Mouse (Mus musculus) spleen, adult 2 months (tissue): ENCODE data around the gene Rbpj. TPM values are rescaled to one million over a fixed set of nuclear protein-coding genes. Genes with fewer than 3 reads are reported as not detected.
A peak's percentile ranks its signal among the peaks of the same experiment; 100 is the strongest.
"Not testable (repeated sequence)": the region's sequence is repeated elsewhere in the genome, so short reads cannot be mapped to it uniquely, and the experiment has no call there.

Experiments used
- DNase-seq, 2 experiments: peaks; one replicate each; pipeline versions ENCODE4 v3.0.0 to v3.0.0-alpha.2; 2012 to 2021; ENCODE audit warnings: low spot score in 2 of 2, low read depth in 1 of 2
- H3K27ac ChIP-seq: fragments of 200-500 bp; 2 replicates; pipeline ENCODE4 v1.5.1; 2012; ENCODE audit warnings: low read length, inconsistent platforms; ENCODE audit not compliant: insufficient read depth
- H3K27me3 ChIP-seq: fragments of 200-500 bp; 2 replicates; pipeline ENCODE4 v1.6.1; 2012; ENCODE audit warnings: mild to moderate bottlenecking, moderate library complexity, low read length, inconsistent platforms; ENCODE audit not compliant: control insufficient read depth, insufficient read depth
- H3K36me3 ChIP-seq: fragments of 200-500 bp; 2 replicates; pipeline ENCODE4 v1.6.1; 2012; ENCODE audit warnings: mild to moderate bottlenecking, low read length, inconsistent platforms; ENCODE audit not compliant: control insufficient read depth, insufficient read depth
- H3K4me1 ChIP-seq: fragments of 200-500 bp; 2 replicates; pipeline ENCODE4 v1.6.1; 2011; ENCODE audit warnings: inconsistent platforms; ENCODE audit not compliant: control insufficient read depth, insufficient read depth, insufficient read length
- H3K4me3 ChIP-seq: fragments of 200-500 bp; 2 replicates; pipeline ENCODE4 v1.5.1; 2011; ENCODE audit warnings: mild to moderate bottlenecking, inconsistent platforms; ENCODE audit not compliant: insufficient read depth, insufficient read length; ENCODE audit errors: extremely low read depth
- CTCF ChIP-seq: fragments of 200-500 bp; IDR thresholded peaks from 2 replicates; pipeline ENCODE4 v1.5.1; 2011; ENCODE audit warnings: mild to moderate bottlenecking, inconsistent platforms; ENCODE audit not compliant: insufficient read depth, insufficient read length, insufficient replicate concordance; ENCODE audit errors: extremely low read depth
- POLR2A ChIP-seq: fragments of 200-500 bp; IDR thresholded peaks from 2 replicates; pipeline ENCODE4 v1.6.1; 2011; ENCODE audit warnings: low read depth, low read length, inconsistent platforms
- WGBS: fragments of 180-500 bp; shearing (Covaris S2); methylation state at CpG from one replicate; pipeline ENCODE4 v1.1.7; 2018; 5-methylcytosine and 5-hydroxymethylcytosine counted together
- polyA plus RNA-seq: library from polyadenylated mRNA; depleted of rRNA; stranded (reverse); fragments of >200 nt; gene quantifications from 2 replicates; pipeline ENCODE4 v1.2.3, GENCODE M21; 2012

Rbpj gene
- polyA plus RNA-seq, 1 experiment, result 8.2 TPM

- Histone ChIP-seq H3K27ac (no peak overlapping the region), H3K36me3 (no peaks in the 10 kb centered on the region), H3K4me1 (peaks cover 2% of the 10 kb centered on the region; the same call in 1 of the 2 replicates), H3K4me3 (no peak overlapping the region), H3K27me3 (no peaks in the 10 kb centered on the region)
- WGBS, result 84% methylated on average over 12 of the region's 12 CpGs
- DNase-seq, result no peak
- no peak for TF ChIP-seq CTCF
- no peak for TF ChIP-seq POLR2A
Observed at GRCm38 (mm10) chr5:53536635-53537554, 70.9 kb downstream of the Rbpj start.

GRCm38 (mm10) chr5:53539860-53540633 lies 74.1 kb downstream of the Rbpj start:
- no peaks in the 10 kb centered on the region for H3K27me3 ChIP-seq
- no peak overlapping the region for H3K4me3 ChIP-seq
- TF ChIP-seq CTCF (no peak), POLR2A (no peak)
- no peaks in the 10 kb centered on the region for H3K36me3 ChIP-seq
- peak in 1 of 2 experiments; percentile 35 for DNase-seq
- H3K4me1 ChIP-seq, result peaks cover 2% of the 10 kb centered on the region; the same call in 1 of the 2 replicates
- WGBS, result 19% methylated on average over 18 of the region's 18 CpGs
- no peak overlapping the region for H3K27ac ChIP-seq

- Histone ChIP-seq H3K4me3 (no peak overlapping the region), H3K36me3 (no peaks in the 10 kb centered on the region), H3K27ac (no peak overlapping the region), H3K4me1 (peaks cover 5% of the 10 kb centered on the region; the same call in 1 of the 2 replicates), H3K27me3 (no peaks in the 10 kb centered on the region)
- WGBS, result 89% methylated on average over 1 of the region's 1 CpGs
- TF ChIP-seq POLR2A (no peak), CTCF (no peak)
- DNase-seq, result no peak
Observed at GRCm38 (mm10) chr5:53542073-53542472, 76.1 kb downstream of the Rbpj start.

GRCm38 (mm10) chr5:53543399-53543798 lies 77.4 kb downstream of the Rbpj start:
- Histone ChIP-seq H3K4me3 (no peak overlapping the region), H3K36me3 (no peaks in the 10 kb centered on the region), H3K4me1 (peaks cover 5% of the 10 kb centered on the region; the same call in 1 of the 2 replicates), H3K27me3 (no peaks in the 10 kb centered on the region), H3K27ac (no peak overlapping the region)
- TF ChIP-seq CTCF (no peak), POLR2A (no peak)
- 54% methylated on average over 4 of the region's 4 CpGs for WGBS
- no peak for DNase-seq

- Histone ChIP-seq H3K36me3 (no peaks in the 10 kb centered on the region), H3K27me3 (no peaks in the 10 kb centered on the region), H3K4me1 (peaks cover 5% of the 10 kb centered on the region; the same call in 1 of the 2 replicates), H3K4me3 (no peak overlapping the region), H3K27ac (no peak overlapping the region)
- 86% methylated on average over 4 of the region's 4 CpGs for WGBS
- no peak for DNase-seq
- TF ChIP-seq POLR2A (no peak), CTCF (no peak)
Observed at GRCm38 (mm10) chr5:53543945-53544344, 78.0 kb downstream of the Rbpj start.

- Histone ChIP-seq H3K36me3 (no peaks in the 10 kb centered on the region), H3K27me3 (no peaks in the 10 kb centered on the region), H3K4me3 (no peak overlapping the region), H3K4me1 (peaks cover 3% of the 10 kb centered on the region; the same call in 1 of the 2 replicates), H3K27ac (peak overlapping the region; percentile 8; the same call in 1 of the 2 replicates)
- no peak for DNase-seq
- WGBS, result 65% methylated on average over 6 of the region's 6 CpGs
- no peak for TF ChIP-seq CTCF
- no peak for TF ChIP-seq POLR2A
Observed at GRCm38 (mm10) chr5:53546440-53546839, 80.5 kb downstream of the Rbpj start.

- H3K4me3 ChIP-seq, result no peak overlapping the region
- H3K4me1 ChIP-seq, result peaks cover 3% of the 10 kb centered on the region; the same call in 1 of the 2 replicates
- H3K27ac ChIP-seq, result no peak overlapping the region
- no peak for TF ChIP-seq CTCF
- no peak for TF ChIP-seq POLR2A
- no peaks in the 10 kb centered on the region for H3K27me3 ChIP-seq
- 20% methylated on average over 9 of the region's 9 CpGs for WGBS
- H3K36me3 ChIP-seq, result no peaks in the 10 kb centered on the region
- no peak for DNase-seq
Observed at GRCm38 (mm10) chr5:53546979-53547472, 81.1 kb downstream of the Rbpj start.

- DNase-seq, H3K36me3 ChIP-seq, H3K4me1 ChIP-seq, H3K4me3 ChIP-seq, H3K27me3 ChIP-seq, H3K27ac ChIP-seq: not testable (repeated sequence)
- 100% methylated on average over 1 of the region's 1 CpGs for WGBS
Observed at GRCm38 (mm10) chr5:53550329-53550728, 84.4 kb downstream of the Rbpj start.
